Mouse (Mus musculus): ENCODE data around the gene Ncapd3. TPM values are rescaled to one million over a fixed set of nuclear protein-coding genes. Genes with fewer than 3 reads are reported as not detected.
A peak's percentile ranks its signal among the peaks of the same experiment; 100 is the strongest.

Ncapd3 gene
- polyA plus RNA-seq, 1 experiment from 2014 or later: 21.6 TPM

- Histone ChIP-seq H3K27me3 (no peaks in the 10 kb centered on the region), H3K9ac (no peak overlapping the region), H3K27ac (no peak overlapping the region), H3K4me2 (no peak overlapping the region), H3K9me3 (no peaks in the 10 kb centered on the region), H3K4me1 (peaks cover 6% of the 10 kb centered on the region), H3K4me3 (no peak overlapping the region), H3K36me3 (peaks cover 57% of the 10 kb centered on the region)
- ATAC-seq (ENCODE audit: insufficient number of reproducible peaks, low FRiP score, low TSS enrichment, low read depth): no peak
- WGBS: 95% methylated on average over 3 of the region's 3 CpGs
These were observed 24.7 kb upstream of the Ncapd3 start for GRCm38 (mm10) chr9:27005231-27005630.

GRCm38 (mm10) chr9:27005933-27006332 lies 24.0 kb upstream of the Ncapd3 start:
- Histone ChIP-seq H3K27me3 (no peaks in the 10 kb centered on the region), H3K36me3 (peaks cover 63% of the 10 kb centered on the region), H3K27ac (no peak overlapping the region), H3K4me1 (peaks cover under 1% of the 10 kb centered on the region), H3K9me3 (no peaks in the 10 kb centered on the region), H3K4me2 (no peak overlapping the region), H3K4me3 (no peak overlapping the region), H3K9ac (no peak overlapping the region)
- WGBS: 77% methylated on average over 1 of the region's 1 CpGs
- no peak for ATAC-seq (ENCODE audit: insufficient number of reproducible peaks, low FRiP score, low TSS enrichment, low read depth)

GRCm38 (mm10) chr9:27006866-27007265 lies 23.1 kb upstream of the Ncapd3 start:
- no peak overlapping the region for H3K9ac ChIP-seq
- WGBS: 88% methylated on average over 5 of the region's 5 CpGs
- H3K4me3 ChIP-seq: no peak overlapping the region
- H3K9me3 ChIP-seq: no peaks in the 10 kb centered on the region
- H3K4me2 ChIP-seq: no peak overlapping the region
- H3K4me1 ChIP-seq: no peaks in the 10 kb centered on the region
- no peaks in the 10 kb centered on the region for H3K27me3 ChIP-seq
- ATAC-seq (ENCODE audit: insufficient number of reproducible peaks, low FRiP score, low TSS enrichment, low read depth): no peak
- H3K36me3 ChIP-seq: peaks cover 72% of the 10 kb centered on the region
- no peak overlapping the region for H3K27ac ChIP-seq

GRCm38 (mm10) chr9:27009231-27009630 lies 20.7 kb upstream of the Ncapd3 start:
- Histone ChIP-seq H3K9me3 (no peaks in the 10 kb centered on the region), H3K27me3 (no peaks in the 10 kb centered on the region), H3K4me3 (no peak overlapping the region), H3K36me3 (peaks cover 88% of the 10 kb centered on the region), H3K27ac (no peak overlapping the region), H3K4me2 (no peak overlapping the region), H3K4me1 (no peaks in the 10 kb centered on the region), H3K9ac (no peak overlapping the region)
- ATAC-seq (ENCODE audit: insufficient number of reproducible peaks, low FRiP score, low TSS enrichment, low read depth): no peak
- 83% methylated on average over 5 of the region's 5 CpGs for WGBS

- no peak for ATAC-seq (ENCODE audit: insufficient number of reproducible peaks, low FRiP score, low TSS enrichment, low read depth)
- H3K4me2 ChIP-seq: no peak overlapping the region
- no peak overlapping the region for H3K9ac ChIP-seq
- H3K36me3 ChIP-seq: peaks cover 94% of the 10 kb centered on the region
- H3K27ac ChIP-seq: no peak overlapping the region
- H3K4me1 ChIP-seq: no peaks in the 10 kb centered on the region
- H3K9me3 ChIP-seq: no peaks in the 10 kb centered on the region
- H3K27me3 ChIP-seq: no peaks in the 10 kb centered on the region
- no peak overlapping the region for H3K4me3 ChIP-seq
- 89% methylated on average over 4 of the region's 4 CpGs for WGBS
These were observed 18.4 kb upstream of the Ncapd3 start for GRCm38 (mm10) chr9:27011572-27011971.

GRCm38 (mm10) chr9:27018961-27019360 lies 11.0 kb upstream of the Ncapd3 start:
- ATAC-seq (ENCODE audit: insufficient number of reproducible peaks, low FRiP score, low TSS enrichment, low read depth): no peak
- H3K9me3 ChIP-seq: no peaks in the 10 kb centered on the region
- H3K27ac ChIP-seq: no peak overlapping the region
- H3K36me3 ChIP-seq: peaks cover 59% of the 10 kb centered on the region
- H3K4me2 ChIP-seq: no peak overlapping the region
- no peak overlapping the region for H3K4me3 ChIP-seq
- H3K9ac ChIP-seq: no peak overlapping the region
- no peaks in the 10 kb centered on the region for H3K27me3 ChIP-seq
- WGBS: 93% methylated on average over 10 of the region's 10 CpGs
- no peaks in the 10 kb centered on the region for H3K4me1 ChIP-seq

GRCm38 (mm10) chr9:27023681-27024080 lies 6.3 kb upstream of the Ncapd3 start:
- no peak for ATAC-seq (ENCODE audit: insufficient number of reproducible peaks, low FRiP score, low TSS enrichment, low read depth)
- no peaks in the 10 kb centered on the region for H3K9me3 ChIP-seq
- no peak overlapping the region for H3K4me2 ChIP-seq
- H3K9ac ChIP-seq: no peak overlapping the region
- H3K4me1 ChIP-seq: peaks cover 23% of the 10 kb centered on the region
- no peak overlapping the region for H3K4me3 ChIP-seq
- WGBS: 84% methylated on average over 4 of the region's 4 CpGs
- no peaks in the 10 kb centered on the region for H3K27me3 ChIP-seq
- H3K36me3 ChIP-seq: peaks cover 21% of the 10 kb centered on the region
- no peak overlapping the region for H3K27ac ChIP-seq

GRCm38 (mm10) chr9:27026708-27027107 lies 3.3 kb upstream of the Ncapd3 start:
- Histone ChIP-seq H3K36me3 (peaks cover 11% of the 10 kb centered on the region; the same call in 1 of the 2 replicates), H3K4me3 (no peak overlapping the region), H3K9ac (no peak overlapping the region), H3K9me3 (no peaks in the 10 kb centered on the region), H3K27ac (no peak overlapping the region), H3K4me1 (peaks cover 35% of the 10 kb centered on the region), H3K27me3 (no peaks in the 10 kb centered on the region), H3K4me2 (no peak overlapping the region)
- WGBS: 78% methylated on average over 1 of the region's 1 CpGs
- no peak for ATAC-seq (ENCODE audit: insufficient number of reproducible peaks, low FRiP score, low TSS enrichment, low read depth)

- Histone ChIP-seq H3K9ac (peak overlapping the region; percentile 97), H3K36me3 (0 out of 2 replicates have a peak, but pooled peaks cover 3% of the 10 kb centered on the region), H3K27ac (peak overlapping the region; percentile 91), H3K4me3 (peak overlapping the region; percentile 98), H3K27me3 (no peaks in the 10 kb centered on the region), H3K4me1 (peaks cover 43% of the 10 kb centered on the region), H3K4me2 (peak overlapping the region; percentile 85), H3K9me3 (no peaks in the 10 kb centered on the region)
- under 1% methylated on average over 51 of the region's 52 CpGs for WGBS
- ATAC-seq (ENCODE audit: insufficient number of reproducible peaks, low FRiP score, low TSS enrichment, low read depth): no peak; the same call in 1 of the 2 replicates
These were observed 750 bp upstream of the Ncapd3 start for GRCm38 (mm10) chr9:27029022-27029827.

GRCm38 (mm10) chr9:27030763-27031100 lies 757 bp downstream of the Ncapd3 start:
- 0 out of 2 replicates have a peak overlapping the region, but pooled peaks have one; percentile 38 for H3K27ac ChIP-seq
- WGBS: 1% methylated on average over 17 of the region's 17 CpGs
- 0 out of 2 replicates have a peak, but pooled peaks have one; percentile 5 for ATAC-seq (ENCODE audit: insufficient number of reproducible peaks, low FRiP score, low TSS enrichment, low read depth)
- peak overlapping the region; percentile 77 for H3K4me2 ChIP-seq
- H3K9me3 ChIP-seq: no peaks in the 10 kb centered on the region
- peaks cover 43% of the 10 kb centered on the region for H3K4me1 ChIP-seq
- H3K36me3 ChIP-seq: no peaks in the 10 kb centered on the region
- peak overlapping the region; percentile 98 for H3K4me3 ChIP-seq
- peak overlapping the region; percentile 54 for H3K9ac ChIP-seq
- no peaks in the 10 kb centered on the region for H3K27me3 ChIP-seq

GRCm38 (mm10) chr9:27043892-27044291 lies 13.9 kb downstream of the Ncapd3 start:
- 84% methylated on average over 5 of the region's 5 CpGs for WGBS
- Histone ChIP-seq H3K4me2 (no peak overlapping the region), H3K9me3 (no peaks in the 10 kb centered on the region), H3K36me3 (peaks cover 77% of the 10 kb centered on the region), H3K27ac (no peak overlapping the region), H3K4me3 (no peak overlapping the region), H3K4me1 (no peaks in the 10 kb centered on the region), H3K27me3 (no peaks in the 10 kb centered on the region), H3K9ac (no peak overlapping the region)
- ATAC-seq (ENCODE audit: insufficient number of reproducible peaks, low FRiP score, low TSS enrichment, low read depth): no peak

- Histone ChIP-seq H3K9me3 (no peaks in the 10 kb centered on the region), H3K4me3 (no peak overlapping the region), H3K36me3 (peaks cover 78% of the 10 kb centered on the region), H3K27ac (no peak overlapping the region), H3K9ac (no peak overlapping the region), H3K4me1 (no peaks in the 10 kb centered on the region), H3K27me3 (no peaks in the 10 kb centered on the region), H3K4me2 (no peak overlapping the region)
- WGBS: 90% methylated on average over 2 of the region's 2 CpGs
- no peak for ATAC-seq (ENCODE audit: insufficient number of reproducible peaks, low FRiP score, low TSS enrichment, low read depth)
These were observed 19.5 kb downstream of the Ncapd3 start for GRCm38 (mm10) chr9:27049492-27049891.
